Mouse (Mus musculus) heart, postnatal 0 days (tissue): ENCODE measurements around the gene Slc35f5.

ENCODE experiments used
- CTCF ChIP-seq: IDR thresholded peaks from 2 replicates; pipeline ENCODE4 v1.5.1; 2016; ENCODE audit warnings: antibody characterized with exemption, control low read depth, low read depth
- EP300 ChIP-seq: IDR thresholded peaks from 2 replicates; pipeline ENCODE4 v1.6.1; 2016; ENCODE audit warnings: antibody characterized with exemption, low read depth

- no peak for TF ChIP-seq EP300
- no peak for TF ChIP-seq CTCF
Measured at GRCm38 (mm10) chr1:125537776-125538175, 22.6 kb upstream of the Slc35f5 start.
